Mouse (Mus musculus) myocyte (in vitro differentiated cells): ENCODE measurements at regions not wholly inside any gene's neighbourhood (a gene's known extent, or its start where the extent isn't known, plus 50 kb on each side); places are given as distances from the start of the nearest gene placed in this dataset.
A peak's percentile ranks its signal among the peaks of the same experiment; 100 is the strongest.

ENCODE experiments used
- H3K27me3 ChIP-seq: one replicate; pipeline ENCODE4 v1.6.1; 2011; ENCODE audit not compliant: control insufficient read depth, insufficient read depth, insufficient read length
- H3K36me3 ChIP-seq: one replicate; pipeline ENCODE4 v1.6.1; 2011; ENCODE audit not compliant: control insufficient read depth, insufficient read depth
- H3K4me2 ChIP-seq: one replicate; pipeline ENCODE4 v1.6.1; 2011; ENCODE audit warnings: low read depth, control low read depth
- H3K4me3 ChIP-seq: one replicate; pipeline ENCODE4 v1.5.1; 2011; ENCODE audit warnings: mild to moderate bottlenecking, control low read depth, moderate library complexity
- H3K79me2 ChIP-seq: one replicate; pipeline ENCODE4 v1.6.1; 2011; ENCODE audit not compliant: control insufficient read depth, insufficient read depth
- H3ac ChIP-seq: one replicate; pipeline ENCODE4 v1.6.1; 2011; ENCODE audit not compliant: control insufficient read depth, insufficient read length
- CEBPB ChIP-seq: IDR thresholded peaks from 2 replicates; pipeline ENCODE4 v1.6.1; 2011; ENCODE audit warnings: mild to moderate bottlenecking, moderate library complexity; ENCODE audit not compliant: poor library complexity, insufficient read depth, severe bottlenecking
- E2F4 ChIP-seq: IDR thresholded peaks from one replicate; pipeline ENCODE4 v1.6.1; 2011; ENCODE audit warnings: mild to moderate bottlenecking, control low read depth, moderate library complexity; ENCODE audit not compliant: insufficient read depth
- MAX ChIP-seq: IDR thresholded peaks from one replicate; pipeline ENCODE4 v1.6.1; 2011; ENCODE audit warnings: low read depth, mild to moderate bottlenecking, control low read depth
- MYOD1 ChIP-seq, 3 experiments: IDR thresholded peaks; one replicate each; pipeline ENCODE4 v1.6.1; 2011; ENCODE audit warnings: control low read depth in 2 of 3, low read depth in 2 of 3, mild to moderate bottlenecking in 2 of 3, moderate library complexity in 1 of 3; ENCODE audit not compliant: insufficient read length in 2 of 3, control insufficient read depth in 1 of 3
- MYOG ChIP-seq, 3 experiments: IDR thresholded peaks; one replicate each; pipeline ENCODE4 v1.6.1; 2011; ENCODE audit warnings: control low read depth in 2 of 3, low read depth in 2 of 3, mild to moderate bottlenecking in 2 of 3; ENCODE audit not compliant: insufficient read length in 2 of 3, control insufficient read depth in 1 of 3, insufficient read depth in 1 of 3
- POLR2A ChIP-seq: IDR thresholded peaks from one replicate; pipeline ENCODE4 v1.6.1; 2011; ENCODE audit warnings: low read depth, mild to moderate bottlenecking, control low read depth, moderate library complexity; ENCODE audit not compliant: insufficient read length
- REST ChIP-seq: IDR thresholded peaks from one replicate; pipeline ENCODE4 v1.6.1; 2011; ENCODE audit warnings: mild to moderate bottlenecking, control low read depth, moderate library complexity; ENCODE audit not compliant: insufficient read depth, insufficient read length
- SRF ChIP-seq: IDR thresholded peaks from one replicate; pipeline ENCODE4 v1.6.1; 2011; ENCODE audit warnings: low read depth; ENCODE audit not compliant: control insufficient read depth, insufficient read length
- TCF12 ChIP-seq: IDR thresholded peaks from one replicate; pipeline ENCODE4 v1.6.1; 2011; ENCODE audit warnings: mild to moderate bottlenecking, control low read depth; ENCODE audit not compliant: poor library complexity, insufficient read depth, severe bottlenecking
- TCF3 ChIP-seq: IDR thresholded peaks from one replicate; pipeline ENCODE4 v1.6.1; 2011; ENCODE audit warnings: low read depth, control low read depth; ENCODE audit not compliant: insufficient read length
- USF1 ChIP-seq: IDR thresholded peaks from one replicate; pipeline ENCODE4 v1.6.1; 2011; ENCODE audit warnings: low read depth, mild to moderate bottlenecking, control low read depth, moderate library complexity

DNA sequence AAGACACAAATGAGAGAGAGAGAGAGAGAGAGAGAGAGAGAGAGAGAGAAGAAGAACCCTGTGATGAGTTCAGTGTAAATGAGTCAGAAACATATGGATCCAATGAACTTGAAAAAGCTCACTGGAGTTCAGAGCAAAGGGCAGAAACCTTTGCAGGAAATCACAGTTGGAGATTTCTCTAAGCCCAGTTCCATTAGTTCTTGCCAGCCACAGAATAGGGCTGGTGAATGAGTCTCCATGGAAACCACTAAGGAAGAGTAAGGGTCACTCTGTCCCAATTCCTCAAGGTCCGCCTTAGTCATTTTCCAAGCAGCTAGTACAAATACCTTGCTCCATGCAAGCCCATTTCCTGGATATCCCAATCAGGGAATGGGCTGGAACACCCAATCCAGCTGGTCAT, 93.2 kb downstream of the Snx19 start:
- Histone ChIP-seq H3K36me3 (no peaks in the 10 kb centered on the region), H3ac (no peak overlapping the region), H3K27me3 (no peaks in the 10 kb centered on the region), H3K79me2 (no peaks in the 10 kb centered on the region), H3K4me2 (peak overlapping the region; percentile 55), H3K4me3 (no peak overlapping the region)
- TF ChIP-seq USF1: no peak
- TF ChIP-seq SRF: no peak
- TF ChIP-seq MYOG (IDR thresholded peaks at IDR 0.05; ENCODE audit: control insufficient read depth in 1 of 3, insufficient read depth in 1 of 3, insufficient read length in 2 of 3, low read depth in 2 of 3): no peak
- TF ChIP-seq E2F4: no peak
- no peak for TF ChIP-seq CEBPB

DNA sequence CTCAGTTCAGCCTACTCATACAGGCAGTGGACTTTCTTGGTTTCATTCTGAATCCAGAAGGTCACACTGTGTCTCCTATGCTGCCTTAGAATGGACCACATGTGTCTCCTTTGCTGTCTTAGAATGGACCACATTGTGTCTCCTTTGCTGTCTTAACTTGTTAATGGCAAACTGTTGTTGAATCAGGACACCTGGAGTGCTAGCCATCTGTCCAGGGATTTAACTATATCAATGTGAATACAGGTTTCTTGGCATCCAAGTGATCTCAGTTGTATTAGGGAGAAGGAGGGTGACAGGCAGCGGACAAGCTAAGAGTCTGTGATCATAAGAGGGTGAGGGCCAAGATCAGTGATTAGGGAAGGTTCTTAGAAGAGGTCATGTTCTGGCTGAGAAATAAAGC, 92.3 kb downstream of the Snx19 start:
- Histone ChIP-seq H3K79me2 (no peaks in the 10 kb centered on the region), H3K4me3 (no peak overlapping the region), H3ac (no peak overlapping the region), H3K36me3 (no peaks in the 10 kb centered on the region), H3K4me2 (no peak overlapping the region), H3K27me3 (no peaks in the 10 kb centered on the region)
- TF ChIP-seq MYOD1 (IDR thresholded peaks at IDR 0.05; ENCODE audit: control insufficient read depth in 1 of 3, insufficient read length in 2 of 3, low read depth in 2 of 3): no peak
- no peak for TF ChIP-seq MAX
- no peak for TF ChIP-seq E2F4
- no peak for TF ChIP-seq TCF3
- TF ChIP-seq TCF12: no peak
- TF ChIP-seq POLR2A: no peak
- no peak for TF ChIP-seq MYOG (IDR thresholded peaks at IDR 0.05; ENCODE audit: control insufficient read depth in 1 of 3, insufficient read depth in 1 of 3, insufficient read length in 2 of 3, low read depth in 2 of 3)
- no peak for TF ChIP-seq REST
- no peak for TF ChIP-seq SRF
